Comparison of ENCODE assay signal across 16 mouse cellular contexts in genomic region chr17:50052741-50053468, GRCm38 (mm10).
DNase-seq lines count a peak whose midpoint lies in the region; ATAC-seq and TF ChIP-seq lines count a peak whose summit lies in the region.
"Had no signal": no experiment of that assay in that cellular context is flagged by ENCODE, and none has a peak within 500 bp of the region (broad histone marks: within the 10 kb centered on the region; RNA-seq: fewer than 3 reads in every experiment).

No protein-coding gene starts in this region.

- H3K27me3 ChIP-seq in heart, embryonic 12.5 days (replicated peaks), result no peaks in the 10 kb centered on the region
- H3K27me3 ChIP-seq: forebrain, embryonic 13.5 days; hindbrain, embryonic 15.5 days had no signal

- intact Hi-C loops in gastrocnemius, adult 2 months (cut with DNase I), result no loop called here

- no peaks in the 10 kb centered on the region for H3K36me3 ChIP-seq in heart, embryonic 12.5 days
- H3K36me3 ChIP-seq: embryonic facial prominence, embryonic 10.5 days; hindbrain, embryonic 15.5 days had no signal

- peak overlapping the region; percentile 53 for H3K27ac ChIP-seq in gastrocnemius, adult 2 months
- no peak overlapping the region for H3K27ac ChIP-seq in heart, embryonic 12.5 days (ENCODE audit: poor library complexity, severe bottlenecking)
- H3K27ac ChIP-seq: embryonic facial prominence, embryonic 10.5 days; forebrain, embryonic 13.5 days; hindbrain, embryonic 15.5 days had no signal

- H3K4me2 ChIP-seq in heart, embryonic 12.5 days, result no peak overlapping the region
- H3K4me2 ChIP-seq: forebrain, embryonic 13.5 days; hindbrain, embryonic 15.5 days had no signal

- DNase-seq in gastrocnemius, adult 2 months, result no peak
- DNase-seq in gastrocnemius, postnatal 25 days, result no peak
- peak; percentile 39 to 72 for DNase-seq in heart, adult 9 months (ENCODE audit: low spot score in 2 of 2)
- DNase-seq in kidney, postnatal 4 days, result peak; percentile 17 to 25
- DNase-seq in kidney, adult 18-20 months, result no peak
- DNase-seq: adrenal gland, postnatal 10 days; cerebellum, adult 18-20 months; cerebellum, adult 9-11 months; forebrain, postnatal 0 days; gastrocnemius, postnatal 36 days had no signal

- 15% methylated on average over 7 of the region's 7 CpGs for WGBS in heart, embryonic 12.5 days

- no peak overlapping the region for H3K4me3 ChIP-seq in gastrocnemius, adult 2 months
- H3K4me3 ChIP-seq in heart, embryonic 12.5 days, result no peak overlapping the region
- H3K4me3 ChIP-seq: embryonic facial prominence, embryonic 10.5 days; forebrain, embryonic 13.5 days; hindbrain, embryonic 15.5 days had no signal

- TF ChIP-seq CTCF in gastrocnemius, adult 2 months (IDR thresholded peaks at IDR 0.05), result no peak

- H3K9ac ChIP-seq in heart, embryonic 12.5 days, result no peak overlapping the region
- H3K9ac ChIP-seq: forebrain, embryonic 13.5 days; forebrain, postnatal 0 days; hindbrain, embryonic 15.5 days had no signal

- H3K9me3 ChIP-seq in heart, embryonic 12.5 days (replicated peaks), result no peaks in the 10 kb centered on the region
- H3K9me3 ChIP-seq: embryonic facial prominence, embryonic 10.5 days; forebrain, embryonic 13.5 days; hindbrain, embryonic 15.5 days had no signal

- H3K4me1 ChIP-seq in heart, embryonic 12.5 days (replicated peaks), result peaks cover 30% of the 10 kb centered on the region

- no peak for ATAC-seq in heart, embryonic 12.5 days (ENCODE audit: insufficient number of reproducible peaks, low FRiP score)
- peak; percentile 32; the same call in 1 of the 2 replicates for ATAC-seq in megakaryocyte-erythroid progenitor cell, adult 5-6 weeks (replicated peaks; ENCODE audit: low FRiP score, low TSS enrichment, poor library complexity, severe bottlenecking)
- ATAC-seq: forebrain, embryonic 13.5 days; forebrain, postnatal 0 days; intestine, postnatal 0 days had no signal

Comparison
In these comparisons a context has a peak if more than half of its experiments do, and no peak if none do; other contexts are left out.
1. DNase-seq: peak in heart, adult 9 months (2 of 2) and kidney, postnatal 4 days (2 of 2); none in gastrocnemius, adult 2 months (single experiment), gastrocnemius, postnatal 25 days (single experiment) and kidney, adult 18-20 months (single experiment).